Mouse (Mus musculus): ENCODE data around the gene Ide. TPM values are rescaled to one million over a fixed set of nuclear protein-coding genes. Genes with fewer than 3 reads are reported as not detected.
"Not testable (repeated sequence)": the region's sequence is repeated elsewhere in the genome, so short reads cannot be mapped to it uniquely, and the experiment has no call there.

Ide gene
- total RNA-seq, 2 experiments from 2014 or later, result 66.3 to 69.6 TPM

- intact Hi-C loops (cut with DNase I), result no loop called here
- no peak for DNase-seq (ENCODE audit: low spot score)
These were observed 103.8 kb downstream of the Ide start for GRCm38 (mm10) chr19:37233561-37234539.

GRCm38 (mm10) chr19:37232598-37232997 lies 105.1 kb downstream of the Ide start:
- DNase-seq (ENCODE audit: low spot score); intact Hi-C loops (cut with DNase I): not testable (repeated sequence)

GRCm38 (mm10) chr19:37225197-37225862 lies 112.3 kb downstream of the Ide start:
- no peak for DNase-seq (ENCODE audit: low spot score)
- intact Hi-C loops (cut with DNase I), result no loop called here

Other genes with a start within 250 kb of the Ide start
- 10 to 100 TPM; 82.1 to 85.6 TPM for gene March5, start 130.3 kb downstream of the Ide start, total RNA-seq (2021)
- 10 to 100 TPM; 76.3 to 81.7 TPM for gene Cpeb3, start 129.3 kb downstream of the Ide start, total RNA-seq (2021)
- under 1 TPM; 0.88 to 0.95 TPM for gene Kif11, start 38.6 kb upstream of the Ide start, total RNA-seq (2021)
- gene Hhex, start 97.0 kb upstream of the Ide start, total RNA-seq (2021), result 1 to 10 TPM; 3.8 to 4.8 TPM
- 10 to 100 TPM; 29.2 TPM for gene Exoc6, start 212.6 kb upstream of the Ide start, total RNA-seq (2021)

Measured in heart, postnatal 25 days (tissue).